Mouse (Mus musculus) frontal cortex, adult (tissue): ENCODE data around the gene Ppm1l.

Experiments
- ATAC-seq: cut with Nextera tagmentation; 2 replicates; pipeline ENCODE4 v1.9.2; 2017; ENCODE audit warnings: mild to moderate bottlenecking, moderate library complexity, mixed read lengths; ENCODE audit not compliant: low TSS enrichment

The Ppm1l gene

DNA sequence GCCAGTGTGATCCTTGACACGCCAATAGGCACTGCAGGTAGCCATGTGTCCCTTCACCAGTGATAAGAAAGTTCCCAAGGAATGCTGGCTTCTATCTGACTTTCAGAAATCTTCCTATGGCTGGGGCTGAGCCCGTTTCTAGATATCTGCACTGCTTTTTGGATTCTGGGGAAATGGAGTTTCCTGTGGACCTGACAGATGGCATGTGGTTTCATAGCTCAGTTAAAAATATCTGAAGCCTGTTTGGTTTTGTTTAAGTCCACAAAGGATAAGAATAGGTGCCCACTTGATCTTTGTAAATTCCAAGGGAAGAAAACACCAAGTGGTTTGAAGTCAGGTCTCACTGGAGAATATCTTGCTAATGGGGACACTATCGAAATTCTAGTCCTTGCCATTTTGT is 173.0 kb downstream of the Ppm1l start:
- ATAC-seq = peak; percentile 56

DNA sequence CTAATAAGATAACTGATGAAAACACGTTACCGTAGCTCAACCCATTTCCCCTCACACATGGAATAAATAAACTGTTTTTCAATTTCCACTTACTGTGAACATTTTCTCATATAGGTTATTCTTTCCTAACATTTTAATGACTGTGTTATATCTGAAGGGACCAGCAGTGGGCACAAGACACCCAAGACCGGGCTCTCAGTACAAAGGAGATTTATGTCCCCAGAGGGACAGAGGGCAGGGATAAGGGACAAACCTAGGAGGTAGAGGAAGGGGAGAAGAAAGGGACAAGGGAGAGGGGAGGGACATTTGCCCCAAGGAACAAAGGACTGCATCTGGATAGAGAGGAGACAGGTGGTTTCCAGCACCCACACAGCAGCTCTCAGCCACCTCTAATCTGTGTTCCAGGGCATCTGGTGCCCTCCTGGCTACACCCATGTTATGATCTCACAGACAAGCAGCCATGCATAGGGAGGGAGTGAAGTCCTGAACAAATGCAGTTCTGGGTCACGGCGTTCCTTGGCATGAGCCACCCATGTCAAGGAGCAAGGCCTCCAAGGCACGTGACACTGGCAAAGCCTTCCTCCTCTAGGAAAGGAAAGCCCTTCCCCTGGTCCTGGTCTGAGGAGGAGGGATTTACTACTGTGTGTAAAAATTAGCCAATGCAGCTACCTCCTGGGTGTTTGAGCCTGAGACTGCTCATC is 174.5 kb downstream of the Ppm1l start:
- no peak for ATAC-seq

DNA sequence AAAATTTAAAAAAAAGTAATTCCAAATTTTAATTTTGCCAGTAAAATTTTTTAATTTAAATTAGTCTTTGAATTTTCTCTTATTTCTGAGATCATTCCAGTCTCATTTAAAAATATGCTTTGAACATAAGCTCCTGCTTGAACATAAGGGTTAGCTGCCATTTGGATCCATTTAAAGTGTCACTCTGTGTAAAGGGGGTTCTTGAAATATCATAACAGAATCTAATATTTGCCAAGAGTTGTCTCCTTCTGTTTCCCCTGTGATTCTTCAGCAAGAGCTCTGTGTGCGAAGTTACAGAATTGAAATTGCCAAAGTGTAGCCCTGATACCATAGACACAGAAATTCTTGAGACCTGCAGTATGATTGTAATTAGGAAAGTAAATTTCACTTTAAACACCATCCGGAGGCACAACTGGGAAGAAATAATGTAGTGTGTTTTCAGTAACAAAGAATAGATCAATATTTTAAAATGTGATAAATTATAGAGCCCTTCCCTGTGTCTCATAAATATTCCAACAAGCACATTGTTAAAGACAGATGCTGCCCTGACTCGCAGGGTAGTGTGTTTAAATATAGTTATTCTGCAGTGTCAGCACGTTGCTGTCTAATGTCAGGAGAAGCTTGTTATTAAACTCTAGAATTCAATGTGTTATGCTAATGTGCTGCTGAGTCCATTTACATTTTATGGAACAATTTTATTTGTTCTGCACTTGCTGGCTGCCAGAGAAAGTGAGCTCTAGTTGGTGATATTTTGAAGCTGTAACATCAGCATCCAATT is 177.8 kb downstream of the Ppm1l start:
- peak; percentile 26; the same call in 1 of the 2 replicates for ATAC-seq

DNA sequence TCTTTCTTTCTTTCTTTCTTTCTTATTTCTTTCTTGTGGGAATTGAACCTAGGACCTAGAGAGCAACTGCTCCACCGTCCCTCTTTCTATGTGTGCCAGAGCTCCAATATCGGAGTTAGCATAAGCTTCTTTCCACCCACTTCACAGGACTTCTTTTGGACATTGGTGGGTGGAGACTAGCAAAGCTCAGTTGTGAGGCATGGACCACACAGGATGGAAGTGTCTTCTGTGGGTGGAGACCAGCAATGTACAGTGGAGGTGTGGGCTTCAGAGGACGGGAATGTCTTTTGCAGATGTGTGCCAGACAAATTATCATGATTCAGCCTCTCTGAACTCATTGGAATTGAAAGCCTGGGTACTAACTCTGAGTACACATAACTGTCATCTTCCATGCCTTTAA is 180.5 kb downstream of the Ppm1l start:
- peak; percentile 72 for ATAC-seq

DNA sequence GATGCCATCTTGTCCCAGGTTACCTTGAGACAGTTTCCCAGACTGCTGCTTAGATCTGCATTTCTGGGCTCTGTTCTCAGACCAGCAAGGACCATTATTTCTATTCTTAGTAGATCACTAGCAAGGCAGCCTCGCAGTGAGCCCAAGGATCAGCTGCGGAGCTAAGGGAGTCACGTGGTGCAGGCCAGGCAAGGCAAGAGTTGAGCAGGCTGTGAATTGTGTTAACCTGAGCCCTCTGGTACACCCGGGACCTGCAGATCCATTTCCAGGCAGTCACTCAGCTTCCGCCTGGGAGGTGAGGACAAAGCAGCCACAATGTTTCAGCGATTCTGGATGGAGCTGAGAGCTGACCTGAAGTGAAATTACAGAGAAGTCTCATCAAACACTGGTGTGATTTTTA is 185.3 kb downstream of the Ppm1l start:
- ATAC-seq = peak; percentile 35

DNA sequence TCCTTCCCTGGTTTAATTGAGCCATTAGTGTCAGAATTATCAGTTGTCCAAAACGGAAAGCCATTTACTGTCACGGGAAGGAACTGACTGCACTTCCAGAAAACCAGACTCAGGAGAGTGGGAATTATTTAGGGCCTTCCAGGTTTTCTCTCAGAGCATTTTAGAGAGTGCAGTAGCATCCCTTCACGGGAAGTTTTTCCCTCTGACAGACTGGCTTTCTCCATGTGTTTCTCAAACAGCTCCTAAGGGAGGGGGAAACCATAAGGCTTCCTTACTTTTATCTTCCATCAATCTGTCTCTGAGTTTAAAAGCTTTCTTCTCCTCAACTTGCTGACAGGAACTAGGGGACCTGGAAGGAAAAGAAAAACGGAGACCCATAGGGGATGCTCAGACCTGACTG is 185.9 kb downstream of the Ppm1l start:
- ATAC-seq = no peak

DNA sequence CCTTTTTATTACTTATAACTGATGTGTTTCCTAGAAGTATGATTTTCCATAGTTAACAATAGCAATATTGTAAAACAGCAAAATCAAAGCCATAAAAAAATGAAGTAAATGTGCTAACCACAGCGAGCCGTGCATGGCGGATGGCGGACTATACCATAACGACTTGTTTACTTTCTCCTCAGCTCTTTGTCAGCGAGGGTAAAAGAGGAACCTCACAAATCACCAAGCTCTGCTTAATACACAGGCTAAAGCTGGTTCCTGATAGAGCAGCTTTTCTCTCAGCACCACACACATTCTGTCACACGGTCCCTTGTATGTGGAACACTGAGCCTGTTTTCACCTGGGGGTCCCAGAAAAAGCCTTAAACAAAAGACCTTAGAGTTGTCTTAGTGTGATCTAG is 188.4 kb downstream of the Ppm1l start:
- ATAC-seq = no peak

DNA sequence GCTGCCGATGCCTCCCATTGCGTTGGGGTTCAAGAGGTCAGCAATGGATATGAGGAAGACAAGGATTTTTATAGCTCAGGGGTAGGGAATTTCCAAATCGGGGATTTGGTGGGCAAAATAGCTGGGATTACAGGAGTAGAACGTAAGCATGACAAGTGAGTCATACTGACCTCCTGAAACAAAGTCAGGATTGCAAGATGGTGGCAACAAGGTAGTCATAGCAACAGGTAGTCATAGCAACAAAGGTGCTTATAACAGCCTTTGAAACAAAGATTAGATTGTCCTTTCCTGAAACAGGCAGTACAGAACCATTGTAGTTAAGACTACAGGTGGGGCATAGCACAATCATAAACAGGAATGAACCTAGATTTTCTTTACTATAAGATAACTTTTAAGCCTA is 189.7 kb downstream of the Ppm1l start:
- no peak for ATAC-seq

DNA sequence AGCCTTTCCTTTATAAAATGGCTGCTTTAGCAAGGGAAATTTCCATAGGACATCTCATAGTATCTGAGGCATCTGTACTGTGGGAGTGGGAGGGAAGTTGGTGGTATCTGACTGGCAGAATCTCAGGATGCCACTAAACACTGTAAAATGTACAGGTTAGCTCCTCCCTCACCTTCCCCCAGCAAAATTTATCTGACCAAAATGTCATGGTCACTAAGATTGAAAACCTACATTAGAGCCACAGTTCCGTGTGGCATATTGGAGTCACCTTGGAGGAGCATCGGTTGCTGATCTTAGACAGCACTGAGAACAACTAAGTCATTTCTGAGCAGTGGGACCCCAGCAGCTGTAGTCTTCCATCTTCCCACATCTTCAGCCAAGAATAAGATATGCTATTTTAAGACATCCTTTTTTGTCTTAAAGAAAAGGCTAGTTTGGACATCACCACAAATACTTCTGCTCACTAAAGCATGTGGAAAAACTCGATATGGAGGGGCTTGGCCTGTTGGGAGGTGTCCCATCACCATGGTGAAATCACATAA is 192.8 kb downstream of the Ppm1l start:
- peak; percentile 50 for ATAC-seq

DNA sequence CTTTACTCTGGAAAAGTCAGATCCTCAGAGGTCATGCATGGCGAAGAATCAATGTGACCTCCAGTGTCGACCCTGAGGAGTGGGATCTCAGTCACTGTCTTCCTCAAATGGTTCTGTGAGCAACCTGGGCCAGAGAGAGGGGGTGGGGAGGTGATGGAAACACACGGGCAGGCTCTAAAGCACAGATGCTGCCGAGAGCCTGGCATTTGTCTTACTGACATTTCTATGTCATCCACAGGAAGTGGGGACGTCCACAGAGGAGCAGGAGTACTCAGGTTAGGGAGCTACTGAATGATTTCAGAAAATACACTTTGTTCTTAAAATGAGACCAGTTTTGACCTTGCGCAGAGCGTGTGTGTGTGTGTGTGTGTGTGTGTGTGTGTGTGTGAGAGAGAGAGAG is 195.2 kb downstream of the Ppm1l start:
- ATAC-seq = no peak; the same call in 1 of the 2 replicates

DNA sequence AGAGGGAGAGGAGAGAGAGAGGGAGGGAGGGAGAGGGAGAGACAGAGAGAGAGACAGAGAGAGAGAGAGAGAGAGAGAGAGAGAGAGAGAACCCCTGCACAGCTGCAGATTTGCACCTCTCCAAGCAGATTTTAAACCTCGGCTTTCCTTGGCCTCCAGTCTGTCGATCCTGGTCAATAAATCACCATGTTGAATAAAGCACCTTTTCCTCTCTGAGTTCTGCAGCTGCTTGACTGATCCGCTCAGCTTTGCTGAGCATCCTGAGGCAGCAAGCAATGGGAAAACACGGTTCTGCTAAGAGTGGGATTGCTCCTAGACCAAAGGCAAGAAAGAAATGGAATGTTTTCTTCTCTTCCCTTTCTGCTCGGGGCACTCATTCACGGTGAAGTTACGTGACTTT is 195.7 kb downstream of the Ppm1l start:
- peak; percentile 48 for ATAC-seq

DNA sequence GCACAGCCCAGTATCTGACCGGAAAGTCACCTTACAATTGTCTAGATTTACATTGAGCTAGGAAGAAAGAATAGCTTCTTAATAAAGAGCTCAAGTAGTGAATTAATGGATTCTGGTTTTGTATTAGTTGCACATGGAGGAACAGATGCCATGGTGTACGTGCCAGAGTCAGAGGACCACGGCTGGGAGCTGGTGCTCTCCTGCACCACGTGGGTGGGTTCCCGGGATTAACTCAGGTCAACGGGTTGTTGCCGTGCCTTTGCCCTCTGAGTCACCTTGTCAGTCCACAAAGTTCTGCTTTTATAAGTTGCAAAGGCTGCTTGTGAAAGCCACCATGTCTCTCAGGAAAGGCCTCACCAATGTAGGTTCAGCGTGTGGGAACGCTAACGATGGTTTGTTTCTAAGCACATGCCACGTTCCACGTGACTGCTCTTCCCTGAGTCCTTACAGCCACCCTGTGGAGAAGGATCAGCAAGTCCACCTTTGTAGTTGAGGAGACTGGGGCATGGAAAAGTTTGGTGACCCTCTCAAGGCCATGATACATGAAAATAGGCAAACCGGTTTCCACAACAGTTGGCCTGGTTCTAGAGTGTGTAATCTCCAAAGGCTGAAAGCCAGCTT is 199.2 kb downstream of the Ppm1l start:
- no peak for ATAC-seq

DNA sequence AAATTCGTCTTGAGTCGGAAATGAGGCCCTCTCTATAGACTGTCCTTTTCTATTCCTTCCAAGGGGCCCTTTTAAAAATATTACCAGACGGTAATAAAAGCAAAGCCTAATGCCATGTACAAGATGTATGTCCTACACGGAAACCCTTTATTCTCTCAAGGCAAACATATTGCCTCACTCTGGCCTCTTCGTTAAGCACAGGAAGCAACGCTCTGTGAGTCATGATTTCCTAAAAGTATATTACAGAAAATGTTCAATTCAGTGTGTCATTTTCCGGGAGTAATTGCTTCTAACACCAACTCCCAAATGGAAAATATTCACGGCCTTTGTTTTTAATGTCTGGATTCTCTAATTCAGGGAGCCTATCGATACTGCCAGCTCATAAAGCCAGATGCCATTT is 202.5 kb downstream of the Ppm1l start:
- ATAC-seq = peak; percentile 31; the same call in 1 of the 2 replicates

DNA sequence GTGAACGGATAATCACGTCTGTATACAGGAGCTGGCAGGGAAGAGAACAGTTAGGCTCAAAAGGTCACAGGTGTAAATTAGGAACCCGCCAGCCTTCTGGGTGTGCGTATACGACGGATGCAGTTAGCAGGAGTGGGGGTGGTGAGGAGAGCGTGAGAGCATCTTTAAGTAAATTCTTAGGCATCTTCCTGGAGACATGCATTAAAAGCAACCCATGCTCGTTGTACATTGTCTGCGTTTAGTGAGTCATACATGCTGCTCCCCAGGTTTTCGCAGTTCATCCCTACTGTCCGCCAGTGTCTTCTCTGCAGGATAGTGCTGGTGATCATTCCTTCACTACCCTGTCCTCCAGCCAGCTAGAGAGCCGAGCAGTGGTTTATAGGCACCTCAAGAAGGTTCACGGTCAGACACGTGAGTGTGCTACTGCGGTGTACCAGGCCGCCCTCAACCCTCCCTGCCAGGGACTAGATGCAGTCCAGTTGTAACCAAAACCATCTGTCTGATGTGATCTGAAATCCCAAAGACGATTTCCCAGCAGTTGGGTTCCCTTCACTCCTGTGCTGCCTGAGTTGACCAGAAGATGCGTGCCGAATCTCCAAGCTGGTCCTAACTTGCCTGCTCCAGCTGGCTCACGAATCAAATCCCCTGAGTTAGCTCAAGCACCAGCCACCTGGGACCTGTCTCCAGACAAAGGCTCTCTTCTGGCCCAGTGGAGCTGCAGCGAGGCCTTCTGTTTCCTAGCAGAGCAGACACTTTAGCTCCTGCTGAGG is 203.3 kb downstream of the Ppm1l start:
- ATAC-seq = peak; percentile 50

DNA sequence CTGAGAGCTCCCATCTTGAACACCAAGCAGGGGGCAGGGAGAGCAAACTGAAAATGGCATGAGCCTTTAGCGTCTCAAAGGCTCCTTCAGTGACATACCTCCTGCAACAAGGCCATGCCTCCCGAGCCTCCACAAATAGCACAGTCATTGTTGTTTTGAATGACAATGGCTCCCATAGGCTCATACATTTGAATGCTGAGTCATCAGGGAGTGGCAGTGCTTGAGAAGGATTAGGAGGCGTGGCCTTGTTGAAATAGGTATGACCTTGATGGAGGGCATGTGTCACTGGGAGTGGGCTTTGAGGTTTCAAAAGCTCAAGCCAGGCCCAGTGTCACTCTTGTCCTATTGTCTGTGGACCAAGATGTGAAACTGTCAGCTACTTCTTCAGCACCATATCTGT is 205.6 kb downstream of the Ppm1l start:
- no peak for ATAC-seq

DNA sequence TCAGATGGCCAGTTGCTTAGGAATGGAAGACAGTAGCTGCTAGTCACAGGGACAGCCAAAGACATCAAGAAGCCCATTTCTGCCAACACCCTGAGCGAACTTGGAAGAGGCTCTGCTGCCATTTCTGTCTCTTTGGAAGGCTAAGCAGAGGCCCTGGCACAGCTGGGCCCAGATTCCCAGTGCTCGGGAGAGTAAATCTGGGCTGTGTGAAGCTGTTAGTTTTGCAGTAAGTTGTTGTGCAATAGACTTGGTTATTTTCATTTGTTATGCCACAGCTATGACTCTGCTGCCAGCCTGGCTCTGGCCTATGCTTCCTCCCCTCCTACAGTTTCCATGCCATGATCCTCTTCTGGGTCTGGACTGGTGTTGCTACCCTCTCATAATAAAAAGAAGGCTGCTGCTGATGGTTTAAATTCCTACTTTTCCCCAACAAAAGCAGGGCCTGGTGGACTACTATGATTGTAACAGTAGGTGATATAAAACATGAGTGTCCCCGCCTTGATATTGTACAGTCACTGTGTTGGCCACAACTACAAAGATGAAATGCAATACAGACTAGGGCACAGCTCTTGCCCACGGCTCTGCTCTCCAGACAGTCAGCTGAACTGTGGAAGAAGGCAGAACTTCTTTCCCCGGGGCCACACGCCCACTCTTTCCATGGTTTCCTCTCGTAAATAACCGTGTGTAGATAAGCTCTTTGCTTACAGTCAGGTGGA is 207.9 kb downstream of the Ppm1l start:
- ATAC-seq = peak; percentile 29

DNA sequence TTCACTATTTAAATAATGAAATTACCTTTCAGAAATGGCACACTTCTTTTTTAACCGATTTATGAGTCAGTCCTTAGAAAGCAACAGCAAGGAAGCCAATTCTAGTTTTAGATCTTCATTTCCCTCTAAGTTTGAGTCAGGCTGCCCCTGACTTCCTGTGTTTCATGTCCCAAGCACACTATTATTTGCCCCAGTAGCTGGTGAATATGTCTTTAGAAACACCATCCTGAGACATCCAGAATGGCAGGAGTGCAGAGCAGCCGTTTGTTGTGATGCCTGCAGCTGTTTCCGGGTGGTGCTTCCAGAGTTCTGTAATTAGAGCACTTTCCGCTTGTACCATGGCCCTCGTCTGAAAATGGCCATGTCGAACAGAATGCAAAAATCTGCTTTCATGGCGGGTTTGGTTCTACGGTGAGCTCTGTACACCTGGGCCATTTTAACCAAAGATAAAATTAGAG is 208.4 kb downstream of the Ppm1l start:
- ATAC-seq = no peak

DNA sequence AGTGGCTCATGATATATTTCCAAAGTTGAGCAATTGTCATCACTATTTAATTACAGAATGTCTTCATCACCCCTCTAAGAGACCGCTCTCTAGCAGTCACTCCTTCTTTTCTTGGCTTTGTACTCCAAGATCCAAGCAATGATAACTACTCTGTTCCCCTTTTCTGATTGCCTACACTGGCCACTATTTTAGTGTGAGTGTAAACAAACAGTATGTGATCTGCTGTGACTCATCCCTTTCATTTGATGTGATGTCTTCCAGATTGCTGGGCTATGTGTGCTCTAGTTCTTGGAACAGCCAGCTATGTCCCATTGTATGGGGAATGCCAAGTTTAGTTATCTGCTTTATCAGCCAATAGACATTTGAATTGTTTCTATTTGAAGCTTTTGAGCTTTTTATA is 210.7 kb downstream of the Ppm1l start:
- ATAC-seq = no peak

DNA sequence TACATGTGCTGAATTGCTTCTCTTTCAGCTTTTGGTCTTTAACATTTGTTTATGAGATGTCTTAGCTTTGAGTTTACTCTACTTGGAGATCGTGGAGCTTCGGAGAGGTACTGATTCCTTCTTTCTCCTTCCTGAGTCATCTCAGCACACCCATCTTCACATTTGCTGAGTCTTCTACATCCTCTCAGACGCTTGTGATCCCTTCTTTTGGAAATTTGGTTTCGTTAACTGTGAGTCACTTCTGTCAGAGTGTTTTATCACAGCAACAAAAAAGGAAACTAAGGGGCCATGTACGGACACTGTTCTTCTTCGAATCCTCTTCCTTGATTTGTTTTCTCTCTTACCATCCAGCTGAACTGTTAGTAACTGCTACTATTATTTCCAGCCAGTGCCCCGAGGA is 212.9 kb downstream of the Ppm1l start:
- ATAC-seq = peak; percentile 75

DNA sequence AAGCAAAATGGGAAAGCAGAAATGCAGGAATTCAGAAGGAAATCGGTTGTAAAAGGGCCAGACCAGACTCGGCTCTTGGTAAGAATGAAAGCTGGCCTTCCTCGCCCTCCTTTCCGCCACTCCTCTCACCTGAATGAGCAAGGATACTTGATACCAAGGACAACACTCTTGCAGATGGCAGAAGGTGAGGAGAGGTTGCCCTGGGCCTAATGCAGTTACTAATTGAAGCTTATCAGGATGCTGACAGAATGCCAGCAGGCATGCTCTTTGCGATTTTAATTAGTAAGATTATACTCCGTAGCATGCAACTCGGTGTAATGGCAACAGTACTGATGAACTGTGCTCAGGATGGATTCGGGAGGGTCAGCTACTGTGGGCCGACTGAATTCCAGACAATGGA is 214.8 kb downstream of the Ppm1l start:
- ATAC-seq = no peak

DNA sequence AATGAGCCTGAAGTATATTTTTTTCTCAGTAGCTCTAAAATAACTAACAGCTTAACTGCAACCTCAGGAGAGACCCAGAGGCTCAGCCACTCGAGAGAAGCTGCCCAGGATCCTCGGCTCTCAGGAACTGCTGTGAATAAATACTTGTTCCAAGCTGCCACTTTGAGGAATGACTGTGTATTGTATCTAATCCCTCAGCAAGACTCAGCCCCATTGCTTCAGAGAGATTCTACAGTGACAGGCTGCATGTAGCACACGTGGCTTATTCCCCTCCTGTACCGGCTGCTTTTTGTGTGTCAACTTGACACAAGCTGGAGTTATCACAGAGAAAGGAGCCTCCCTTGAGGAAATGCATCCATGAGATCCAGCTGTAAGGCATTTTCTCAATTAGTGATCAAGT is 216.0 kb downstream of the Ppm1l start:
- ATAC-seq = 0 out of 2 replicates have a peak, but pooled peaks have one; percentile 15
